5 mouse cellular contexts compared by ENCODE assay signal in genomic region chr13:48519122-48519521, GRCm38 (mm10). TPM values are rescaled to one million over a fixed set of nuclear protein-coding genes. Genes with fewer than 3 reads are reported as not detected.
"Had no signal": no experiment of that assay in that cellular context is flagged by ENCODE, and none has a peak within 500 bp of the region (broad histone marks: within the 10 kb centered on the region; RNA-seq: fewer than 3 reads in every experiment).

No protein-coding gene starts in this region.

RNA-seq across cellular contexts. Expression of gene A830005F24Rik, which starts 5.8 kb away (rescaled TPM):
- total RNA-seq: liver, adult 2 months; megakaryocyte, adult 5-6 weeks; megakaryocyte-erythroid progenitor cell, adult 5-6 weeks had no signal
- polyA plus RNA-seq: liver, adult 2 months; lung, adult 2 months; macrophage had no signal
